In the genomic region with DNA sequence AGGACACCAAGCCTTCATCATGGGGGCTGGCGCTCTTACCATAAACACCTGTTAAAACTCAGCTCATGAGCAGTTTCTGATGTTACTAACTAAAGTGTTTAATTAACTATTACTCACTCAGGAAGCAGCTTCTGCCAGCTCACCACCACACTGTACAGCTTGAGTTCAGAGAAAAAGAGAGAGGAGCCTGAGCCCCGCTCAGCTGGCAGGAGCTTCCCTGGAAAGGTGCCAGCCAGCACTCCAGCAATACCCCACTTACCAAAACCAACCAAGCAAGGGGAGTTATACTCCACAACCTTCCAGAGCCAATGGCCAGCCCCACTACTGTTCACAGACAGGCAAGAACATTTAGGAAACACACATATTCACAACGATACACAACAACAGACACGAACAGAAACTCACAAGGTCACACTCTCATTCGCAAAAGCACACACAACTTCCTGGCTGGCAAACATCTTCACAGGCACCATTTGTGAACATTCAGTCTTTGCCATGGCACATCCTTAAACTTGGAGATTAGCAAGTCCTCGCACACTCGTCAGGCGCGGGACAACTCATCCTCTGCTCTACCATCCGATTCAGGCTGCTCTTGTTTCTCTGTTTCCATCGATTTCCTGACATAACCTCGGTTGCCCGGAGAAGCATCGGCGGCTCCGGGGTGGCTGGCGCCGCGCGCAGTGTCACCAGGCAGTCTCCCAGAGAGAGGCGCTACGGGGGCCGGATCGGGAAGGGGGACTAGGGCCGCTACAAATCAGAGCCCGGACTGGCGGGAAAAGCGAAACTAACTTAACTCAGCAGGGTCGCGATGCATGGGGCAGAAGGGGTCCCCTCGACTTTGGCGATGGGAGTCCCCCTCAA, we compare ENCODE assay signal across 8 mouse cellular contexts. TPM values are rescaled to one million over a fixed set of nuclear protein-coding genes. Genes with fewer than 3 reads are reported as not detected.
DNase-seq lines count a peak whose midpoint lies in the region; ATAC-seq and TF ChIP-seq lines count a peak whose summit lies in the region.

No protein-coding gene starts in this region.

- H3K79me2 ChIP-seq in heart, adult 2 months (replicated peaks; ENCODE audit: control insufficient read depth, insufficient read depth, low read length): peaks cover 4% of the 10 kb centered on the region

- H3K4me2 ChIP-seq in limb, embryonic 13.5 days (replicated peaks): peak overlapping the region; percentile 97
- peak overlapping the region; percentile 99 for H3K4me2 ChIP-seq in midbrain, embryonic 16.5 days (ENCODE audit: low read length)

- TF ChIP-seq POLR2A in heart, adult 2 months (IDR thresholded peaks at IDR 0.05; ENCODE audit: insufficient read depth, low read depth, low read length): no peak

- peak; percentile 59 for DNase-seq in embryo, embryonic 10 days (ENCODE audit: low spot score)
- no peak for DNase-seq in embryo, embryonic 10.5 days (ENCODE audit: low spot score)
- DNase-seq in cerebellum, postnatal 10 days: peak; percentile 76 to 80
- peak; percentile 71 to 78 for DNase-seq in heart, adult 2 months
- DNase-seq in kidney, adult 18-20 months: peak; percentile 65
- peak; percentile 62 for DNase-seq in thymus, postnatal 25 days

- H3K9me3 ChIP-seq in limb, embryonic 13.5 days: no peaks in the 10 kb centered on the region
- H3K9me3 ChIP-seq in midbrain, embryonic 16.5 days (replicated peaks; ENCODE audit: control insufficient read depth, low read length, poor library complexity, severe bottlenecking): no peaks in the 10 kb centered on the region

- peak overlapping the region; percentile 97 for H3K4me3 ChIP-seq in heart, adult 2 months
- H3K4me3 ChIP-seq in limb, embryonic 13.5 days: peak overlapping the region; percentile 83
- H3K4me3 ChIP-seq in midbrain, embryonic 16.5 days (ENCODE audit: low read depth, low read length): peak overlapping the region; percentile 59

- no peaks in the 10 kb centered on the region for H3K36me3 ChIP-seq in heart, adult 2 months (ENCODE audit: control insufficient read depth, insufficient read depth, low read length)
- 0 out of 2 replicates have a peak, but pooled peaks cover 3% of the 10 kb centered on the region for H3K36me3 ChIP-seq in limb, embryonic 13.5 days
- H3K36me3 ChIP-seq in midbrain, embryonic 16.5 days (ENCODE audit: control insufficient read depth, insufficient read depth, low read length): no peaks in the 10 kb centered on the region

- TF ChIP-seq CTCF in heart, adult 2 months (IDR thresholded peaks at IDR 0.05): 0 out of 2 replicates have a peak, but pooled peaks have one; percentile 5

- ATAC-seq in limb, embryonic 13.5 days (ENCODE audit: low FRiP score, low read depth): no peak
- ATAC-seq in midbrain, embryonic 16.5 days: peak; percentile 19; the same call in 1 of the 2 replicates

- peak; percentile 10; the same call in 1 of the 2 replicates for TF ChIP-seq EP300 in heart, adult 2 months (IDR thresholded peaks at IDR 0.05; ENCODE audit: insufficient read depth, low read depth, low read length)

- intact Hi-C loops in heart, adult 2 months (cut with DNase I): loop anchor here (1.0 to 2.0 kb wide), 2 partner anchors 31 to 65 kb away; no protein-coding TSS in a partner anchor

- H3K27ac ChIP-seq in heart, adult 2 months: peak overlapping the region; percentile 90
- peak overlapping the region; percentile 72; the same call in 1 of the 2 replicates for H3K27ac ChIP-seq in limb, embryonic 13.5 days
- no peak overlapping the region for H3K27ac ChIP-seq in midbrain, embryonic 16.5 days (ENCODE audit: low read length)

- H3K9ac ChIP-seq in heart, adult 2 months (ENCODE audit: low read depth, low read length): peak overlapping the region; percentile 91
- peak overlapping the region; percentile 87 for H3K9ac ChIP-seq in limb, embryonic 13.5 days
- peak overlapping the region; percentile 64 for H3K9ac ChIP-seq in midbrain, embryonic 16.5 days (ENCODE audit: low read depth, low read length)

- WGBS in heart, adult 2 months: 3% methylated on average over 32 of the region's 32 CpGs
- 5% methylated on average over 32 of the region's 32 CpGs for WGBS in limb, embryonic 13.5 days
- WGBS in midbrain, embryonic 16.5 days: 6% methylated on average over 32 of the region's 32 CpGs

- H3K27me3 ChIP-seq in heart, adult 2 months (ENCODE audit: control insufficient read depth, insufficient read depth, low read length): no peaks in the 10 kb centered on the region
- H3K27me3 ChIP-seq in limb, embryonic 13.5 days: peaks cover 18% of the 10 kb centered on the region
- peaks cover 31% of the 10 kb centered on the region for H3K27me3 ChIP-seq in midbrain, embryonic 16.5 days (ENCODE audit: control insufficient read depth, insufficient read depth, low read depth, low read length)

- H3K4me1 ChIP-seq in heart, adult 2 months (ENCODE audit: control insufficient read depth, insufficient read depth, low read length): peaks cover 18% of the 10 kb centered on the region
- peaks cover 54% of the 10 kb centered on the region for H3K4me1 ChIP-seq in limb, embryonic 13.5 days
- peaks cover 13% of the 10 kb centered on the region for H3K4me1 ChIP-seq in midbrain, embryonic 16.5 days (ENCODE audit: control insufficient read depth, insufficient read depth, low read length)

RNA-seq across cellular contexts. Expression of gene Spsb1, which starts 1.0 kb away (rescaled TPM):
- 10 to 100 TPM; 28.3 to 35.3 TPM for total RNA-seq in heart, adult 2 months (2021)
- 32.2 and 38.7 TPM in 2 replicates for polyA plus RNA-seq in heart, adult 2 months (2012; rRNA removed)
- 18.1 and 22.3 TPM in 2 replicates for polyA plus RNA-seq in limb, embryonic 13.5 days (2015; fragmentation: Nextera tagmentation; extraction: Ambion mirVana)
- 3.8 and 5.1 TPM in 2 replicates for polyA plus RNA-seq in midbrain, embryonic 16.5 days (2015; fragmentation: Nextera tagmentation; extraction: Ambion mirVana)

RNA-seq across cellular contexts. Expression of gene H6pd, which starts 55.0 kb away (rescaled TPM):
- 10 to 100 TPM; 39.0 to 44.2 TPM for total RNA-seq in heart, adult 2 months (2021)
- polyA plus RNA-seq in heart, adult 2 months (2012; rRNA removed): 27.4 and 29.5 TPM in 2 replicates
- 11.1 and 11.2 TPM in 2 replicates for polyA plus RNA-seq in limb, embryonic 13.5 days (2015; fragmentation: Nextera tagmentation; extraction: Ambion mirVana)
- polyA plus RNA-seq in midbrain, embryonic 16.5 days (2015; fragmentation: Nextera tagmentation; extraction: Ambion mirVana): 2.5 and 3.1 TPM in 2 replicates
